Mouse (Mus musculus): ENCODE measurements around the gene Ckm.

The Ckm gene

DNA sequence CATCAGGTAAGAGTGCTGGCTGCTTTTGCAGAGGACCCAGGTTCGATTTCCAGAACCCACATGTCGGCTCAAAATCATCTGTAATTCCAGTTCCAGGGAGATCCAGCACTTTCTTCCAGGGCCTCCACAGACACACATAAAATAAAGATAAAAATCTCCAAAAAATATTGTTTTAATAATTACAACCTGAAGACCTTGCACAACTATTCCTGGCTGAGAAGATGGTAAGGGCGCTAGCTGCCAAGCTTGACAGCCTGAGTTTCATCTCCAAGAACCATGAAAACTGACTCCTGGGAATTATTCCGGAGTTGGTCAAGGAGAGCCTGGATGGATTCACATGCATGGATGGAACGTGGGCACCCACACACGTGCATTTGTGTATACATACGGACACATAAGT, at the start of gene Ckm:
Gene Ckm, plus strand, starts transcription at position 301 of the 400 bp plus-strand sequence.
- no peak for DNase-seq (ENCODE audit: low read depth in 2 of 2, low spot score in 2 of 2)

DNA sequence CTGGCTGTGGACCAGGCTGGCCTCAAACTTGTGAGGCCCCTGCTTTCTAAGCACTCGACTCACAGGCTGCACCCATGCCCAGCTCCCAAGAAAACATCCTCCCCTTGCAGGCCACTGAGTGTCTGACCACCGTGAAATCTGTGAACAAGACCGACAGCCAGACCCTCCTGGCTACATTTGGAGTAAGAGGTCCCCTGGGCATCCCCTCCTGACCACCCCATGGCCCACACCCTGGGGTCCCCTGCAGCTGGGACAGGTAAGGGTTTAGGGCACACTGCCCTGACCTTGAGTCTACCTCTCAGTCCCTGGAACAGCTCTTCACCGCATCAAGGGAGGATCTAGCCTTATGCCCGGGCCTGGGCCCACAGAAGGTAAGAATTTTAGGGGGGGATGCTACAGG, 49.6 kb upstream of the Ckm start:
- no peak for DNase-seq (ENCODE audit: low read depth in 2 of 2, low spot score in 2 of 2)

DNA sequence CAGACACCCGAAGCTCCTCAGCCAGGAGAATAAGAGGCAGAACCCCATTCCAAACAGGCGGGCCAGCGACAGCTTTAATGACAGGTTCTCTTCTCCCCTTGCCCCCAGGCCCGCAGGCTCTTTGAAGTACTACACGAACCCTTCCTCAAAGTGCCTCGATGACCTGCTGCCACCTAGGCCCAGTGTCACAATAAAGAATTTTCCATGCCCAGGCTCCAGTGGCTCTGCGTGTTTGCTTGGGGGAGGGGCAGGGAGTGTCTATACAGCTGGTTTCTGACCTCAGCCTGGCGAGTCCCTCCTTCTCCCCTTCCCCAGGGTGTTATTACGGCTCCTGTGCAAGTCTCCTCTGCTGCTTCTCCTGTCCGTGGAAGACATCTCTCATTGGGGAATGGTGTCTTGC, 48.3 kb upstream of the Ckm start:
- DNase-seq (ENCODE audit: low read depth in 2 of 2, low spot score in 2 of 2) = no peak

DNA sequence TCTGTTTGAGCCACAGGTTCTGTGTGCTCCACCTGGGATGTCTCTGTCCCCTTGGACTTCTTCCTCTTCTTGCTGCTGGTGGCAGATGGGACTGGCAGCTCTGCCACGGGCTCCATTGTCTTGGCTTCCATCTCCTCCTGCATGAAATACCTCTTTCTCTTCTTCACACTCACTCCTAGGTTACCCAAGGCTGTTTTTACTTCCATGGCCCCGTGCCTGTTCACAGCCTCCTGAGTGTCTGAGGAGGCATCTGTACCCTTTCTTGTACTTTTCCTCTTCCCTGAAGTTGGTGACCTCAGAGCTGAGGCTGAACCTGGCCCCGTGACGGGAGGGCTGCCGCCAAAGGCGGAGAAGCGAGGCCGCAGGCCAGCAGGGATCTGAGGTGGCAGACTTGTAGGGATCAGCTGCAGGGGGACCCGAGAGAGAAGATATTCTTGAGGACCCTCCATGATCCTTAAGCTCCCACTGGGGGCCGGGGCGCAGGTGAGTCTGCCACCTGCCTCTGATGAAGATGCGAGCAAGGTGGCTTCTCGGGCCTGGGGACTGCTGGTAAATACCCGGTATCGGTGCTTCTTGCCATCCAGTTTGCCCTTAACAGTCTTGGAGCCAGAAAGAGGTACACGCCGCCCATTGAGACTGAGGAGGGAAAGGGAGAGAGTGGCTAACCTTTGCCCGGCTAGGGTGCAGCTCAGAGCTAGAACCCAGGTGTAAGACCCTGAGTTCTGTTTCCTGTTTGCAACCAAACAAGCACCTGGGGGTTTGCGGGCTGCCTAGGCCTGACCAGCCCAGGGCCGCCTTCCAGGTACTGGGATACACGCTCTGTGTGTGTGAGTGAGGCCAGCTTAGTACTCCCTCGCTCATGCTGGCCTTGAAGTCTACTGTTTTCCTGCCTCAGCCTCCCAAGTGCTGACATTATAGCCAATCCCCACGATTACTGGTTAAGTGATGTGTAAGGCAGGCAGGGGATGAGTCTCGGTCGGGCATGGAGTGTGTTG, 46.9 kb upstream of the Ckm start:
- DNase-seq (ENCODE audit: low read depth in 2 of 2, low spot score in 2 of 2) = no peak

DNA sequence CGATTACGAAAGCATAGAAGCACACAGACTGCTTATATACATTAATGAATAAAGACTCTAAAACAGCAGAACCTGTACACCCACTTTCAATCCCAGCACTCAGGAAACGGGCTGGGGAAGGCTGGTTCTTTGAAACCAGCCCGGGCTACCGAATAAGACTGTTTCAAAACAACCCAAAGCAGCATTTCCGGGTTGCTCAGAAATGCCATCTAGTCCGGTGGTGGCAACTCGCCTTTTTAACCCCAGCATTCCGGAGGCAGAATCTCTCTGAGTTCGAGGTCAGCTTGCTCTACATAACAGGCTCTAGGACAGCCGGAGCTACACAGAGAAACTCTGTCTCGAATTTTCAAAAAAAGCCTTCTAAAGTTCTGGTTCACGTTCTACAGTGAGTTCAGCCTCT, 45.9 kb upstream of the Ckm start:
- DNase-seq (ENCODE audit: low read depth in 2 of 2, low spot score in 2 of 2) = no peak

DNA sequence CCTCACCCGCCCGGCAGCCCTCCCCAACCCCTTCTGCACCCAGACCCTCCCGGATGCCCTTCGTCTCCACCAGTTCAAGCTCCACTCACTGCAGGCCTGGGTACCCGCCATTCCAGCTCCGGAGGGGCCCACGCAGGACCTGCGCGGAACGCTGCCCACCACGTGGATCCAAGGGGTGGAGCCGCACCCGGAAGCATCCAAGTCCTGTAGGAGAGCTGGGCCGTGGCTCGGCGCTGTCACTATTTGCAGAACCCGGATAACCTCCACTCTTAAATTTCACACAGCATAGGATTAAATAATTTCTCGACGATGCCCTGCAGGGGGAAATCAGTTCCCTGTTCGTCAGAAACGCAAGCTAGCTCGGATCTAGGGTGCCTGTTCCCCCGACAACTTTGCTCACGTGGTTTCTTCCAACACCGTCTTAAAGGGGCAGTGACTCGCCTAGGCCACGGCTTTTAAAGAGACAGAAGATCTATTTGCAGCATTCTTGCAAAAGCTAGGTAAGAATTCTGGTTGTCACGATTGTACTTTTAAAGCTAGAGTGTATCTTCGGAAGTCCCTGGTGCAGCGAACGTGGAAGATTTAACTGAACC, 45.2 kb upstream of the Ckm start, which contains the start of the genes Cd3eap and Ppp1r13l:
Gene Cd3eap, minus strand, starts transcription at position 185 of the 593 bp plus-strand sequence.
Gene Ppp1r13l, plus strand, starts transcription at position 451 of the 593 bp plus-strand sequence.
- DNase-seq (ENCODE audit: low read depth in 2 of 2, low spot score in 2 of 2) = peak; percentile 76 to 86

DNA sequence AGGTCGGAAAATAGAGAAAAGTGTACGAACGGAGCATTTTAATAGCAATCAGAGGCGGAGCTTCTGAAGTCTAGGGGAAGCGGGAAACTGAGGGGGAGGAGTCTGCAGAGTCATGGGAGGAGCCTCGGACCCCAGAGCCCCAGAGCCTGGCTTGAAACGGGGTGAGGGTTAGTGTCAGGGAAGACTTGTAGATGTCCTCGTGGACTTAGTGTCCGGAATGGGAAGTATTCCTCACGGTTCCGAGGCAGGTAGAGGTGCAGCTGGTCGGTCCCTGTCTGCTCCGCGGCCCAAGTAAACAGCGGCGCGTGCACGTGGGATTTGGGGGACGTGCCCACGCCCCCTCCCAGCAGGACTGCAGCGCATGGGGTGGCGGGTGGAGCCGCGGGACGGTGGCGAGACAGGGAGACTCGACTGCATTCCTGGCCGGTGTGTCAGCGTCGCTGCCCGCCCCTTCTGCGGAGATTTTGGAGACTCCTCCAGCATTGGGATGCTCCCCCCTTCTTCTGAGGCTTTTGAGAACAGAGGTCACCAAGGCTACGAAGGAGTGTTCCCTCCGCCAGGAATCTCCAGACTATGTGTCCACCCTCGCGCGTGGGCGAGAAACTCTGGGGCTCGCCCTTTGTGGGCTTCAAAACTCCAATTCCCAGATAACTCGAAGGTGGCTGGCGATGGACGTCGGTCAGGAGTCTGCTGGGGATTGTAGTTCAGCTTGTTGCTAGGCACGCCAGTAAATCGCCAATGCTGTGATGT, 44.5 kb upstream of the Ckm start:
- peak in 1 of 2 experiments; percentile 52 for DNase-seq (ENCODE audit: low read depth in 2 of 2, low spot score in 2 of 2)

DNA sequence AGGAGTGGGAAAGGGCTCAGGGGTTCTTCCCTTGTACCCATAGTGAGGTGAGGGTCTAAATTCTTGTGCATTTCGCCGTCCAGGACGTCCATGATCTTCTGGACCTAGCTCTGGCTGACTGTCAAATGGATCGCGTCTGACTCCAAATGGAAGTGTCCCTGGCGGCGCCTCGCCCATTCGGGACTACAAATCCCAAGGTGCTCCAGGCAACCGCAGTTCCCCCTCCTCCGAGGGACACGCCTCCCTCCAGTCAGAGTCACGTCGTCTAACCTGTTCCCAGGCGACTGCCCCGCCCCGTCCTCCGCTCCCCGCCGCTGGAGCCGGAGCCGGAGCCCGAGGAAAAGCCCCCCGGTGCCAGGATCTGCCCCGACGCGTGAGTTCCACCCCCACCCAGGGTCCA, 43.6 kb upstream of the Ckm start:
- DNase-seq (ENCODE audit: low read depth in 2 of 2, low spot score in 2 of 2) = no peak

DNA sequence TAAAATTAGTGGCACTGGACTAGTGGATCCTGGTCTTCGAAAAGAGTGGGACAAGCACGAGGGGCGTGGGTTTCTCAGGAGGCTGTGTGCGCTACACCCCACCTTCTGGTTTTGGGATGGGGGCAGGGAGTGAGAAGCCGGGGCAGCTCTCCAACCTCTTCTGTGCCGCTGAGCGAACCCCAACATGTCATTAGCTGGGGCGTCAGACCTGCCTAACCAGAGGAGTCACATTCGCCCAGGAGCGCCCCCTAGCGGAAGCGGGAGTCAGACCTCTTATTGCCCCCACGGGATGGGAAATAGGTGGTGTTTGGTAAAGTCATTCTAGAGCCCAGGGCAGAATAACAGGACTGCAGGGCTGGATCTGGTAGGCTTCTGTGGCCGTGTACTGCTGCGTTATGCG, 42.9 kb upstream of the Ckm start:
- peak; percentile 85 to 87 for DNase-seq (ENCODE audit: low read depth in 2 of 2, low spot score in 2 of 2)

DNA sequence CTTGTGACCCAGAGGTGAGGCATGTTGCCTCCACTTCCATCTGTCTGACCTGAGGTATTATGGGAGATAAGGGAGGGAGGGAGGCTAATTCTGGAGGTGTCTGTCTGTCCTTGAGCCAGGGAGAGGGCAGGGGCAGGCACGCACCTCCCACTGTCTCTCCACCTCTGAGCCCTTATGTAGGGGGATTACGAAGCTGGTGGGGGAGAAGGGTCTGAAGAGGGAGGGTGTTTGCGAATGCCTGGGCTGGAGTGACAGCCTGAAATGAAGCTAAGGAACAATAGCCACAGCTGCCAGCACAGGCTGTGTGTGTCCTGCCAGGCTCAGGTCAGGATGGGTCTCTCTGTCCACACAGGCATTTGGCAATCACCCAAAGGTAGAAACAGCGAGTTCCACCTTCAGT, 42.3 kb upstream of the Ckm start:
- DNase-seq (ENCODE audit: low read depth in 2 of 2, low spot score in 2 of 2) = no peak

DNA sequence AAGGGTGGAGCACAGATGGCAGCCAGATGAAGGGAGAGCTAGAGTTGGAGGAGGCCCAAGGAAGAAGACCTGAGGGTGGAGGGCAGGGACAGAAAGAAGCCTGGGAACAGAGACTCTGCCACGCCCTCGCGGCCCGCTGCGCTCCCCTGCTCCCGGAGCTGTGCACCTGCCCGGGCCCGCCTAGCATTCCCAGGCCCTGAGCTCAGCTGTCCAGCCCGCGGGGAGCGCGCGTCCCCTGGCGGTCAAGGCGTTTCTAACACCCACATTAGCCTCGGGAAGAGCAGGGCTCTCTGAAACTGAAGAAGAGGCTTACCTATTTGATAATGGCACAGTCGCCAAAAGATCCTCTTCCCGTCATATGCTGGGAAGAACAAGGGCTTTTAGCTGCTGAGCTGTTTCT, 40.7 kb upstream of the Ckm start:
- DNase-seq (ENCODE audit: low read depth in 2 of 2, low spot score in 2 of 2) = peak; percentile 56 to 64

DNA sequence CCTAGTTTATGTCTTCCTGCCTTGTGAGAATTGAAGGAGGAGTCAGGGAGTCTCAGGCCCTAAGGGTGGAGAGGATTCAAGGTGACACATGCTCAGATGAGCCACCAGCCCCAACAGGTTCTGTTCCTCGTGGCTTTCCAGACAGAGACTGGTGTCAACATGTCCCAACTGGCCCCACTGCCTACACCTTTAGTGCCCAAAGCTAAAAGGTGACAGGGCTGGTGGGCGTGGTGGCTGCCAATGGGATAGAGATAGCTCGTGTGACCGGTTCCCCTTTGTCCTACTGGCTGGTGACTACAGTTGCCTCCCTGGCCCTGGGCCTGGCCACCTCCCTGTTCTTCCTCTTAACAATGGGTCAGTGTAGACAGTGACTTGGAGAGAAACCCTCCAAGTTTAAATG, 39.2 kb upstream of the Ckm start:
- DNase-seq (ENCODE audit: low read depth in 2 of 2, low spot score in 2 of 2) = no peak

DNA sequence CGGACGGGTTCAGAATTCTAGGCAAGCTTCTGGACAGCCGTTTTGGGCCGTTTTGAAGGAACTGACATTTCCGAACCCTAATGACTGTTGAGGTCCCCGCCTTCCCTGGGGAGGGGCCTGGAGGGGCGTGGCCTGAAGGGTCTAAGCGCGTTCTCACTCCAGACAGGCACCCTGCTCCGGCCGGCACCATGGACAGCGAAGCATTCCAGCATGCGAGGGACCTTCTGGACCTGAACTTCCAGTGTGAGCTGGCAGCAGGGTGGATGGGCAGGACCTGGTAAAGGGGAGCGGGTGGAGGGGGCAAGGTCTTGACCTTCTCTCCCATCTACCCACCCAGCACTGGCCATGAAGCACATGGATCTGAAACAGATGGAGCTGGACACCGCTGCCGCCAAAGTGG, 36.2 kb upstream of the Ckm start:
- DNase-seq (ENCODE audit: low read depth in 2 of 2, low spot score in 2 of 2) = no peak

DNA sequence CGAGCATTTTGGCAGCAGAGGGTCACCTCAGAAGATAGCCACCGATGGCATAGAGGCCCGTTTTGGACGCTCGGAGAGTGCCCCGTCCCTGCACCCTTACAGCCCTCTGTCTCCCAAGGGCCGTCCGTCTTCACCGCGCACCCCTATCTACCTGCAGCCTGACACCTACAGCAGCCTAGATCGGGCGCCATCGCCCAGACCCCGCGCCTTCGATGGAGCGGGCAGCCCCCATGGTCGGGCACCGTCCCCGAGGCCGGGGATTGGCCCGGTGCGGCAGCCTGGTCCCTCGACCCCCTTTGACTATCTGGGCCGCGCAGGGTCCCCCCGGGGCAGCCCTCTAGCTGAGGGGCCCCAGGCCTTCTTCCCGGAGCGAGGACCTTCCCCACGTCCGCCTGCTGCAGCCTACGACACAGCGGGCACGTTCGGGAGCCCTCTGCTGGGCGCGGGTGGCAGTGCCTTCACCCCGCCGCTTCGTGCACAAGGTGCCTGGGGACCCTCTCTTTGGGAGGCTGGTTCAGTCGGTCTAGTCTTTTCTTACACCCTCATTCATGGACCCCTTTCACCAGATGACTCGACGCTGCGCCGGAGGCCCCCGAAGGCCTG, 34.7 kb upstream of the Ckm start:
- peak; percentile 61 to 72 for DNase-seq (ENCODE audit: low read depth in 2 of 2, low spot score in 2 of 2)

DNA sequence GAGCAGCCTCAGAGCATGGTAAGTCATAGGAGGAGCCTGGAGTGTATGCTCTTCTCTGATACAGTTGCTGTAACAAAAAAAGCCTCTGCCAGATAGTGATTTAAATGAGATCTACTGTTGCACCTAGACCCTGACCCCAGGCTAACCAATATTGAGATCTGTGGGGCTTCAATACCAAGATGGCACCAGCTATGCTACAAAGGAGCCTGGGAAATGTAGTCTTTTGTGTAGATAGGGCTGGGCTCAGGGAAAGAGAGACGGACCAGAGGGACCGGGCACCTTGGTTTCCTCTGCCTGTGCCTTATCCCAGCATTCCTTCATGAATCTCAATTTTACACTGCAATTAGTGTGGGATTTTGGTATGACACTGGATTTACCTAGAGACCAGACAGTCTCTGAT, 31.2 kb upstream of the Ckm start:
- DNase-seq (ENCODE audit: low read depth in 2 of 2, low spot score in 2 of 2) = no peak

DNA sequence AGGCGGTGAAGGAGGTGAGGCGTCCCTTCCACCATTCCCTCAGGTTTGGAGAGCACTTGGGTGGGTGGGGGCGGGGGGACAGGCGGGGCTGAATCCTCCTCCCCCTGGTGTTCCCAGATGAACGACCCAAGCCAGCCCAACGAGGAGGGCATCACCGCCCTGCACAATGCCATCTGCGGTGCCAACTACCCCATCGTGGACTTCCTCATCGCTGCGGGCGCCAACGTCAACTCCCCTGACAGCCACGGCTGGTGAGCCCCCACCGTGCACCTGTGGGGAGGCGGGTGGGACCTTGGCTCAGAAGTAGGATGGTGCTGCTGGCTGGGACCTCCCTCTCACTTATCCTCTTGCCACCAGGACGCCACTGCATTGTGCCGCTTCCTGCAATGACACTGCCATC, 29.2 kb upstream of the Ckm start:
- DNase-seq (ENCODE audit: low read depth in 2 of 2, low spot score in 2 of 2) = no peak

DNA sequence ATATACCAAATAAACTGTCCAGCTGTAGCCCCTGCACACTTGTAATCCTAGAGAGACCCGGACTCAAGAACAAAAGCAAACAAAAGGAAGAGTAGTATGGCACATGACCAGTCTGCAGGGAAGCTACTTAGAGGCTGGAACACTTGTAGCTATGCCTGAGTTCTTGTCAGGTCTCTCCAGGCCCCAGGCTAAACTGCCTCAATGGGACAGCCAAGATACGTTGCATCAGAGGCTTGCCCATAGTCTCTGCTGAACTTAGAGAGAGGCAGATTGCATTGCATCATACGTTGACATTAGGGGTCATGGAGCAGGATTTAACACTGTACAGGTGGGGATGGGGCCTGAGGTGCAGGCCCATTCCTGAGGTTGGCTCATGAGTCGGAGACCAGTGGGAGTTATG, 28.6 kb upstream of the Ckm start:
- DNase-seq (ENCODE audit: low read depth in 2 of 2, low spot score in 2 of 2) = no peak

DNA sequence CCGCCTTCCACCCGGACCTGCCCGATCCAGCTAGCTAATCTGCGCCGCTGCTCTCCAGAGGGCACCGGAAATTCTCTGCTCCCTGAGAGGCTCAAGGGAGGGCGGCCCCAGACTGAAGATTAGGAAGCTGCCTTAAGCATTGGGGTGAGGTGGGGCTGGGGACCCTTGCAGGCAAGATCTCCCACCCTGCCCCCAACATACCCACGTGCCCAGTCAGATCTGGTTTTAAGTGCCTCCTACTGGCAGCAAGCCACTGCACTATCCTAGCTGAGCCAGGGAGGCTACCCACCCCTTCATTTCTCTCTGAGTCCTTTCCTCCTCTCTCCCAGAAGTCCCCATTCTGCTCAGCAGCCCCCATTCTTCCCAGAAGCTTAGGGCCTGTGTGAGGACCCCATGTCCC, 26.5 kb upstream of the Ckm start:
- DNase-seq (ENCODE audit: low read depth in 2 of 2, low spot score in 2 of 2) = no peak

DNA sequence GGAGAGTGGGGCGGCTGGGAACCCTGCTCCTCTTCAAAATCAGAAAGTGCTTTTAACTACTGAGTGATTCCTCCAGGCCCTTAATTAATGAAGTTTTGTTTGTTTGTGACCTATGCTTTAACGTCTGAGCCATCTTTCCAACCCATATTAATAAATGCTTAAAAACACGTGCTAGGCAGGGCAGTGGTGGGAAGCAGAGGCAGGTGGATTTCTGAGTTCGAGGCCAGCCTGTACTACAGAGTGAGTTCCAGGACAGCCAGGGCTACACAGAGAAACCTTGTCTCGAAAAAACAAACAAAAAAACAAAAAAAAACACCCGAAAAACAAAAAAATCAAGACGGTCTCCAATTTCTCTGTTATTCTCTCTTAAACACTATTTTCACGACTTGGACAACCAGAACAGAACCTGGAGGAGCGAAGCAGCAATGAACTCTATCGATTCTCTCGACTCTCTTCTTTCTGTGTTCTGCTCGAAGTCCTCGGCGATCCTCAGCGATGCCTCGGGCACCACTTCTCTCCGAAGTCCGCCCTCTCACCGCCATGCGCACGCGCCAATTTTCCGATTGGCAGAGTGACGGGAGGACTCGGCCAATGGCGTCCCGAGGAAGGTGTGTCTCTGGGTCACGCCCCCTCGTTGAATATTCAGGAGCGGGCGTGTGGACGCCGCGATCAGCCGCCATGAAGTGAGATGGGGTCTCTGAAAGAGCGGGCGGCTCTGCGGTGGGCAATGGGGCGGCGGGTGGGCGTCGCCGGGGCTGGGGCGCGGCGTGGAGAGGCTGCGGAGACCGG, 23.0 kb upstream of the Ckm start, which contains the start of gene Ercc2:
Gene Ercc2, plus strand, starts transcription at position 634 of the 789 bp plus-strand sequence.
- peak; percentile 97 to 98 for DNase-seq (ENCODE audit: low read depth in 2 of 2, low spot score in 2 of 2)

DNA sequence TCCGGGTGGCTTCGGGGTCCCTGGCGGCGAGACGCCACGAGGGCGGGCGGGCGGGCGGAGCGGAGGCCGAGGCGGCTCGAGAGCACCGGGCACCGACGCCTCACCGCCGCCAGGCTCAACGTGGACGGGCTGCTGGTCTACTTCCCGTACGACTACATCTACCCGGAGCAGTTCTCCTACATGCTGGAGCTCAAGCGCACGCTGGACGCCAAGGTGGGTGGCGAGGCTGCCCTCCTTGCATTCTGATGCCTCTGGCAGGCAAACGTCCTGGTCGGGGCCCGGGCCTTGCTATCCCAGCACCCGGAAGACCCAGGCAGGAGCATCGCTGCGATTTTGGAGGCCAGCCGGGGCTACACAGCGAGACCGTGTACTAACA, 22.4 kb upstream of the Ckm start:
- peak in 1 of 2 experiments; percentile 20 for DNase-seq (ENCODE audit: low read depth in 2 of 2, low spot score in 2 of 2)

Measured in CD8-positive naive resting alpha-beta T cell, adult 2 months (primary cell).